Mouse (Mus musculus) liver, embryonic 14.5 days (tissue): ENCODE results near the gene Dnajc30.

Source experiments
- CTCF ChIP-seq: IDR thresholded peaks from 2 replicates; pipeline ENCODE4 v1.5.1; 2016; ENCODE audit warnings: antibody characterized with exemption, low read depth, control low read depth
- EP300 ChIP-seq: IDR thresholded peaks from 2 replicates; pipeline ENCODE4 v1.6.1; 2016; ENCODE audit warnings: antibody characterized with exemption, low read depth

GRCm38 (mm10) chr5:135106758-135107256, 42.8 kb downstream of the Dnajc30 start:
- TF ChIP-seq CTCF = no peak
- TF ChIP-seq EP300 = no peak
